In the genomic region with DNA sequence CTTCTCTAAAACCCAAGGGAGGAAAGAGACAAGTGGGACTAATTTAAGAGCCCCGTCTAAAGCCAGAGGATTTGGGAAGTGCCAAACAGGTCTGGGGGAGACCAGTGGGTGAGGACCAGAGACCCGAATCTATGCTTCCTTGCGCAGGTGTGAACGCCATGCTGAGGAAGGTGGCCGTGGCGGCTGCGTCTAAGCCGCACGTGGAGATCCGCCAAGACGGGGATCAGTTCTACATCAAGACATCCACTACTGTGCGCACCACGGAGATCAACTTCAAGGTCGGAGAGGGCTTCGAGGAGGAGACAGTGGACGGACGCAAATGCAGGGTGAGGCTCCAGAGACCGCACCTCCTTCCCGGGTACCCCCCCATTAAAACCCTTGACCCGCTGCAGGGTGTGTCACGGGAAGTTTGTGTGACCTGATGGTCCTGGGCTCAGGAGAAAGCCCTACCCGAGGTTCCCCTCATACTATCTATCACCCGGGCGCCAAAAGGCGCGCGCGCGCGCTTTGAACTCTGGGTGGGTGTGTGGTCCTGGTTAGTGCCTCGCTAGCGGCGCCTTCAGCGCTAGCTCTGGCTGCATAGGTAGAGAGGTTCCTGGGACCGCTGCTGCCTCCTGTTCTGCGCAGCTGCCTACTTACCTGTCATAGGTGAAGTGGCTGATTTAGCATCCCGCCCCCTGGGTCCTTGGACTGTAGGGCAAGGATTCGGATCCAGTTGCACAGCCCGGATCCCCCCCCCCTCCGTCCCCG, we compare ENCODE assay signal across 11 mouse cellular contexts. TPM values are rescaled to one million over a fixed set of nuclear protein-coding genes. Genes with fewer than 3 reads are reported as not detected.
DNase-seq lines count a peak whose midpoint lies in the region; ATAC-seq and TF ChIP-seq lines count a peak whose summit lies in the region.
"Had no signal": no experiment of that assay in that cellular context is flagged by ENCODE, and none has a peak within 500 bp of the region (broad histone marks: within the 10 kb centered on the region; RNA-seq: fewer than 3 reads in every experiment).

No protein-coding gene starts in this region.

- H3K27me3 ChIP-seq in heart, embryonic 16.5 days (ENCODE audit: control insufficient read depth, insufficient read depth, low read length) = peaks cover 76% of the 10 kb centered on the region
- H3K27me3 ChIP-seq in hindbrain, postnatal 0 days (ENCODE audit: insufficient read depth, low read length) = peaks cover 36% of the 10 kb centered on the region
- H3K27me3 ChIP-seq in neural tube, embryonic 12.5 days (replicated peaks) = peaks cover 43% of the 10 kb centered on the region

- no peaks in the 10 kb centered on the region for H3K36me3 ChIP-seq in heart, embryonic 16.5 days (ENCODE audit: control insufficient read depth, insufficient read depth)
- no peaks in the 10 kb centered on the region for H3K36me3 ChIP-seq in hindbrain, postnatal 0 days (ENCODE audit: insufficient read depth, low read length)
- no peaks in the 10 kb centered on the region for H3K36me3 ChIP-seq in neural tube, embryonic 12.5 days

- H3K4me3 ChIP-seq in heart, embryonic 16.5 days (ENCODE audit: low read length) = peak overlapping the region; percentile 37
- H3K4me3 ChIP-seq in hindbrain, postnatal 0 days (ENCODE audit: low read length) = peak overlapping the region; percentile 40
- peak overlapping the region; percentile 36 for H3K4me3 ChIP-seq in neural tube, embryonic 12.5 days

- intact Hi-C loops in heart, postnatal 10 days (cut with DNase I) = no loop called here
- intact Hi-C loops in left cerebral cortex, postnatal 25 days (cut with DNase I) = no loop called here

- under 1% methylated on average over 41 of the region's 41 CpGs for WGBS in heart, embryonic 16.5 days
- WGBS in hindbrain, postnatal 0 days = under 1% methylated on average over 41 of the region's 41 CpGs
- WGBS in neural tube, embryonic 12.5 days = under 1% methylated on average over 41 of the region's 41 CpGs

- peaks cover 16% of the 10 kb centered on the region for H3K4me1 ChIP-seq in heart, embryonic 16.5 days (ENCODE audit: control insufficient read depth, insufficient read depth, low read length)
- H3K4me1 ChIP-seq in hindbrain, postnatal 0 days (ENCODE audit: insufficient read depth, low read length) = peaks cover 10% of the 10 kb centered on the region; the same call in 1 of the 2 replicates
- peaks cover 42% of the 10 kb centered on the region for H3K4me1 ChIP-seq in neural tube, embryonic 12.5 days

- H3K27ac ChIP-seq in heart, embryonic 16.5 days (ENCODE audit: low read length) = no peak overlapping the region
- no peak overlapping the region for H3K27ac ChIP-seq in hindbrain, postnatal 0 days
- H3K27ac ChIP-seq in neural tube, embryonic 12.5 days = no peak overlapping the region

- H3K4me2 ChIP-seq in heart, embryonic 16.5 days (ENCODE audit: low read depth, low read length) = peak overlapping the region; percentile 67
- H3K4me2 ChIP-seq in hindbrain, postnatal 0 days (ENCODE audit: low read depth, low read length) = peak overlapping the region; percentile 67
- H3K4me2 ChIP-seq in neural tube, embryonic 12.5 days (replicated peaks) = peak overlapping the region; percentile 76

- H3K9ac ChIP-seq in heart, embryonic 16.5 days (ENCODE audit: low read length) = 0 out of 2 replicates have a peak overlapping the region, but pooled peaks have one; percentile 42
- H3K9ac ChIP-seq in hindbrain, postnatal 0 days (replicated peaks; ENCODE audit: low read length) = peak overlapping the region; percentile 21; the same call in 1 of the 2 replicates
- peak overlapping the region; percentile 59 for H3K9ac ChIP-seq in neural tube, embryonic 12.5 days

- ATAC-seq in heart, embryonic 16.5 days (replicated peaks; ENCODE audit: extremely low read depth, insufficient read depth, low FRiP score) = no peak
- ATAC-seq in hindbrain, postnatal 0 days = peak; percentile 38; the same call in 1 of the 2 replicates
- peak; percentile 27 for ATAC-seq in neural tube, embryonic 12.5 days (ENCODE audit: low FRiP score, low read depth)

- no peak for DNase-seq in heart, postnatal 10 days
- DNase-seq in embryo, embryonic 10.5 days (ENCODE audit: low spot score) = peak; percentile 67
- DNase-seq in hindbrain, postnatal 0 days (ENCODE audit: low spot score) = peak; percentile 34
- DNase-seq in left cerebral cortex, postnatal 25 days (ENCODE audit: low spot score in 2 of 2) = no peak
- no peak for DNase-seq in cerebellum, adult 11 months
- no peak for DNase-seq in adrenal gland, postnatal 36 days
- DNase-seq: cerebellum, postnatal 36 days; lung, postnatal 36 days had no signal

- no peak for TF ChIP-seq CTCF in hindbrain, postnatal 0 days (IDR thresholded peaks at IDR 0.05; ENCODE audit: low read depth)

- H3K9me3 ChIP-seq in heart, embryonic 16.5 days (replicated peaks; ENCODE audit: control insufficient read depth, low read length) = no peaks in the 10 kb centered on the region
- H3K9me3 ChIP-seq in hindbrain, postnatal 0 days (ENCODE audit: low read length) = no peaks in the 10 kb centered on the region
- no peaks in the 10 kb centered on the region for H3K9me3 ChIP-seq in neural tube, embryonic 12.5 days

RNA-seq across cellular contexts. Expression of a gene that starts 1.0 kb away (rescaled TPM):
- 6.5 and 7.6 TPM in 2 replicates for polyA plus RNA-seq in heart, embryonic 16.5 days (2015; fragmentation: Nextera tagmentation; extraction: Ambion mirVana)
- total RNA-seq in heart, postnatal 10 days (2021) = not detected
- total RNA-seq in hindbrain, postnatal 0 days (2014; rRNA removed) = 86.4 and 140 TPM in 2 replicates
- 155 and 166 TPM in 2 replicates for polyA plus RNA-seq in hindbrain, postnatal 0 days (2015; fragmentation: Nextera tagmentation; extraction: Ambion mirVana)
- polyA plus RNA-seq in neural tube, embryonic 12.5 days (2016; fragmentation: Nextera tagmentation; extraction: Ambion mirVana) = 644 and 768 TPM in 2 replicates
- 1 to 10 TPM; 1.7 to 3.4 TPM for total RNA-seq in left cerebral cortex, postnatal 25 days (2021)
- 1 to 10 TPM; 7.9 to 8.5 TPM for total RNA-seq in adrenal gland, postnatal 36 days (2021)
- total RNA-seq: CH12.LX had no signal

RNA-seq across cellular contexts. Expression of a gene that starts 31.2 kb away (rescaled TPM):
- 90.3 and 101 TPM in 2 replicates for polyA plus RNA-seq in heart, embryonic 16.5 days (2015; fragmentation: Nextera tagmentation; extraction: Ambion mirVana)
- 10 to 100 TPM; 39.7 to 45.6 TPM for total RNA-seq in heart, postnatal 10 days (2021)
- total RNA-seq in hindbrain, postnatal 0 days (2014; rRNA removed) = 35.6 and 37.9 TPM in 2 replicates
- polyA plus RNA-seq in hindbrain, postnatal 0 days (2015; fragmentation: Nextera tagmentation; extraction: Ambion mirVana) = 88.5 and 96.7 TPM in 2 replicates
- 114 TPM in 2 replicates for polyA plus RNA-seq in neural tube, embryonic 12.5 days (2016; fragmentation: Nextera tagmentation; extraction: Ambion mirVana)
- 10 to 100 TPM; 53.9 to 59.2 TPM for total RNA-seq in left cerebral cortex, postnatal 25 days (2021)
- 10 to 100 TPM; 67.6 to 72.7 TPM for total RNA-seq in adrenal gland, postnatal 36 days (2021)

Comparison
In these comparisons a context has a peak if more than half of its experiments do, and no peak if none do; other contexts are left out.
1. DNase-seq: peak in embryo, embryonic 10.5 days (single experiment) and hindbrain, postnatal 0 days (single experiment); none in heart, postnatal 10 days (0 of 2), left cerebral cortex, postnatal 25 days (0 of 2), cerebellum, adult 11 months (single experiment) and adrenal gland, postnatal 36 days (0 of 2).
2. Peak in every context shown above with its lines, with median percentiles within 50 percentile points of each other: H3K4me2 ChIP-seq, H3K4me3 ChIP-seq and H3K9ac ChIP-seq.